Mouse (Mus musculus) MEL (cell line): ENCODE measurements around the gene Gga1. TPM values are rescaled to one million over a fixed set of nuclear protein-coding genes. Genes with fewer than 3 reads are reported as not detected.

Experiments
- DNase-seq: peaks from one replicate; pipeline ENCODE4 v3.0.0; 2011; ENCODE audit warnings: low read depth, low spot score
- H3K27ac ChIP-seq: 2 replicates; pipeline ENCODE4 v1.5.1; 2012; ENCODE audit warnings: low read depth, mild to moderate bottlenecking, control low read depth, low read length, moderate library complexity; ENCODE audit not compliant: control insufficient read depth
- H3K27me3 ChIP-seq, 2 experiments: fragments of 150-350 bp in 1 of 2; sonication (generic) in 1 of 2; 2 replicates each; pipeline ENCODE4 v1.6.1; 2012; ENCODE audit warnings: low read length in 2 of 2, mild to moderate bottlenecking in 2 of 2, improper control_type of control experiment in 1 of 2, moderate library complexity in 1 of 2; ENCODE audit not compliant: insufficient read depth in 2 of 2, control insufficient read depth in 1 of 2
- H3K36me3 ChIP-seq, 2 experiments: 2 replicates each; pipeline ENCODE4 v1.6.1; 2012 to 2014; ENCODE audit warnings: low read length in 2 of 2, improper control_type of control experiment in 1 of 2, inconsistent platforms in 1 of 2, mild to moderate bottlenecking in 1 of 2; ENCODE audit not compliant: insufficient read depth in 2 of 2, control insufficient read depth in 1 of 2
- H3K4me1 ChIP-seq, 2 experiments: fragments of 150-350 bp in 1 of 2; sonication (generic) in 1 of 2; 2 replicates each; pipeline ENCODE4 v1.6.1; 2012; ENCODE audit warnings: low read length in 2 of 2, improper control_type of control experiment in 1 of 2, mild to moderate bottlenecking in 1 of 2; ENCODE audit not compliant: insufficient read depth in 2 of 2, control insufficient read depth in 1 of 2
- H3K4me3 ChIP-seq, 2 experiments: fragments of 150-350 bp in 1 of 2; sonication (generic) in 1 of 2; 2 replicates each; pipeline ENCODE4 v1.5.1; 2012; ENCODE audit warnings: low read depth in 2 of 2, low read length in 2 of 2, mild to moderate bottlenecking in 2 of 2, moderate library complexity in 2 of 2, control low read depth in 1 of 2, improper control_type of control experiment in 1 of 2; ENCODE audit not compliant: control insufficient read depth in 1 of 2, insufficient read depth in 1 of 2
- H3K79me2 ChIP-seq: 2 replicates; pipeline ENCODE4 v1.6.1; 2012; ENCODE audit warnings: mild to moderate bottlenecking, low read length, moderate library complexity; ENCODE audit not compliant: control insufficient read depth, poor library complexity, insufficient read depth
- H3K9ac ChIP-seq: 2 replicates; pipeline ENCODE4 v1.6.1; 2012; ENCODE audit warnings: low read depth, mild to moderate bottlenecking, control low read depth, low read length, moderate library complexity; ENCODE audit not compliant: control insufficient read depth, poor library complexity, severe bottlenecking
- H3K9me3 ChIP-seq: fragments of 150-350 bp; sonication (generic); replicated peaks from 2 replicates; pipeline ENCODE4 v1.6.1; 2012; ENCODE audit warnings: mild to moderate bottlenecking, low read length, improper control_type of control experiment, moderate library complexity; ENCODE audit not compliant: insufficient read depth
- BHLHE40 ChIP-seq: IDR thresholded peaks from 2 replicates; pipeline ENCODE4 v1.6.1; 2012; ENCODE audit warnings: low read depth, mild to moderate bottlenecking, inconsistent platforms, low read length, improper control_type of control experiment, borderline replicate concordance
- CHD1 ChIP-seq: IDR thresholded peaks from 2 replicates; pipeline ENCODE4 v1.6.1; 2012; ENCODE audit warnings: low read depth, mild to moderate bottlenecking, inconsistent platforms, low read length, improper control_type of control experiment
- CHD2 ChIP-seq: IDR thresholded peaks from 2 replicates; pipeline ENCODE4 v1.6.1; 2011; ENCODE audit warnings: low read length, improper control_type of control experiment
- CTCF ChIP-seq, 3 experiments: IDR thresholded peaks in 2 of 3; conservative IDR thresholded peaks in 1 of 3; 2 replicates each; pipeline ENCODE4 v1.5.1; 2011 to 2012; ENCODE audit warnings: low read length in 3 of 3, low read depth in 2 of 3, mild to moderate bottlenecking in 2 of 3, improper control_type of control experiment in 1 of 3, inconsistent platforms in 1 of 3, mixed read lengths in 1 of 3, moderate library complexity in 1 of 3; ENCODE audit not compliant: control insufficient read depth in 1 of 3, insufficient read depth in 1 of 3, poor library complexity in 1 of 3, severe bottlenecking in 1 of 3
- E2F4 ChIP-seq: IDR thresholded peaks from 2 replicates; pipeline ENCODE4 v1.6.1; 2011; ENCODE audit warnings: low read depth, low read length, improper control_type of control experiment, borderline replicate concordance
- ELF1 ChIP-seq: IDR thresholded peaks from 2 replicates; pipeline ENCODE4 v1.6.1; 2014; ENCODE audit warnings: low read depth, mild to moderate bottlenecking, inconsistent platforms, low read length, improper control_type of control experiment, moderate library complexity
- EP300 ChIP-seq, 2 experiments: IDR thresholded peaks; 2 replicates each; pipeline ENCODE4 v1.6.1; 2011; ENCODE audit warnings: improper control_type of control experiment in 2 of 2, low read length in 2 of 2, low read depth in 1 of 2, mild to moderate bottlenecking in 1 of 2
- ETS1 ChIP-seq: IDR thresholded peaks from 2 replicates; pipeline ENCODE4 v1.6.1; 2012; ENCODE audit warnings: low read depth, mild to moderate bottlenecking, inconsistent platforms, low read length, improper control_type of control experiment, moderate library complexity
- GABPA ChIP-seq: IDR thresholded peaks from 2 replicates; pipeline ENCODE4 v1.6.1; 2012; ENCODE audit warnings: low read depth, mild to moderate bottlenecking, inconsistent platforms, low read length, improper control_type of control experiment, moderate library complexity
- GATA1 ChIP-seq: IDR thresholded peaks from 2 replicates; pipeline ENCODE4 v1.6.1; 2011; ENCODE audit warnings: low read depth, low read length, improper control_type of control experiment
- HCFC1 ChIP-seq: IDR thresholded peaks from 2 replicates; pipeline ENCODE4 v1.6.1; 2012; ENCODE audit warnings: low read depth, mild to moderate bottlenecking, inconsistent platforms, low read length, improper control_type of control experiment, moderate library complexity
- JUND ChIP-seq: IDR thresholded peaks from 2 replicates; pipeline ENCODE4 v1.6.1; 2011; ENCODE audit warnings: low read depth, mild to moderate bottlenecking, improper control_type of control experiment, low read length
- KAT2A ChIP-seq: conservative IDR thresholded peaks from 2 replicates; pipeline ENCODE4 v1.6.1; 2012; ENCODE audit warnings: low read depth, low read length, improper control_type of control experiment, inconsistent platforms
- MAFK ChIP-seq: IDR thresholded peaks from 2 replicates; pipeline ENCODE4 v1.6.1; 2011; ENCODE audit warnings: low read depth, mild to moderate bottlenecking, low read length, improper control_type of control experiment, borderline replicate concordance
- MAZ ChIP-seq: IDR thresholded peaks from 2 replicates; pipeline ENCODE4 v1.6.1; 2012; ENCODE audit warnings: low read depth, mild to moderate bottlenecking, inconsistent platforms, low read length, improper control_type of control experiment
- MEF2A ChIP-seq: IDR thresholded peaks from 2 replicates; pipeline ENCODE4 v1.6.1; 2014; ENCODE audit warnings: low read depth, mild to moderate bottlenecking, inconsistent platforms, low read length, improper control_type of control experiment; ENCODE audit not compliant: poor library complexity, insufficient replicate concordance, severe bottlenecking; ENCODE audit errors: extremely low read depth
- MXI1 ChIP-seq: IDR thresholded peaks from 2 replicates; pipeline ENCODE4 v1.6.1; 2011; ENCODE audit warnings: mild to moderate bottlenecking, low read depth, low read length, improper control_type of control experiment
- MYB ChIP-seq: IDR thresholded peaks from 2 replicates; pipeline ENCODE4 v1.6.1; 2011; ENCODE audit warnings: mild to moderate bottlenecking, low read depth, low read length, improper control_type of control experiment
- MYC ChIP-seq: IDR thresholded peaks from 2 replicates; pipeline ENCODE4 v1.6.1; 2011; ENCODE audit warnings: low read depth, mild to moderate bottlenecking, low read length, improper control_type of control experiment, moderate library complexity
- NELFE ChIP-seq: IDR thresholded peaks from 2 replicates; pipeline ENCODE4 v1.6.1; 2011; ENCODE audit warnings: low read depth, low read length, improper control_type of control experiment
- NRF1 ChIP-seq: IDR thresholded peaks from 2 replicates; pipeline ENCODE4 v1.6.1; 2014; ENCODE audit warnings: low read depth, mild to moderate bottlenecking, inconsistent platforms, low read length, improper control_type of control experiment, moderate library complexity; ENCODE audit not compliant: poor library complexity, insufficient read depth, severe bottlenecking
- POLR2AphosphoS2 ChIP-seq: IDR thresholded peaks from 2 replicates; pipeline ENCODE4 v1.6.1; 2011; ENCODE audit warnings: low read length, improper control_type of control experiment
- POLR2AphosphoS5 ChIP-seq: IDR thresholded peaks from 2 replicates; pipeline ENCODE4 v1.6.1; 2012; ENCODE audit warnings: low read depth, borderline replicate concordance, mild to moderate bottlenecking, inconsistent platforms, low read length, moderate library complexity, mixed read lengths
- RAD21 ChIP-seq: IDR thresholded peaks from 2 replicates; pipeline ENCODE4 v1.6.1; 2011; ENCODE audit warnings: mild to moderate bottlenecking, low read depth, low read length, improper control_type of control experiment
- RCOR1 ChIP-seq: IDR thresholded peaks from 2 replicates; pipeline ENCODE4 v1.6.1; 2012; ENCODE audit warnings: low read depth, mild to moderate bottlenecking, inconsistent platforms, low read length, improper control_type of control experiment
- SIN3A ChIP-seq: IDR thresholded peaks from 2 replicates; pipeline ENCODE4 v1.6.1; 2012; ENCODE audit warnings: low read length, improper control_type of control experiment, inconsistent platforms
- SMC3 ChIP-seq: IDR thresholded peaks from 2 replicates; pipeline ENCODE4 v1.6.1; 2011; ENCODE audit warnings: low read depth, low read length, improper control_type of control experiment
- TAL1 ChIP-seq: IDR thresholded peaks from 2 replicates; pipeline ENCODE4 v1.6.1; 2012; ENCODE audit warnings: mild to moderate bottlenecking, inconsistent platforms, low read length, moderate library complexity, mixed read lengths
- TBP ChIP-seq: IDR thresholded peaks from 2 replicates; pipeline ENCODE4 v1.8.0; 2011; ENCODE audit warnings: low read depth, low read length, improper control_type of control experiment
- TCF12 ChIP-seq: IDR thresholded peaks from 2 replicates; pipeline ENCODE4 v1.6.1; 2014; ENCODE audit warnings: low read depth, mild to moderate bottlenecking, inconsistent platforms, low read length, improper control_type of control experiment, moderate library complexity
- UBTF ChIP-seq: IDR thresholded peaks from 2 replicates; pipeline ENCODE4 v1.6.1; 2012; ENCODE audit warnings: low read depth, mild to moderate bottlenecking, inconsistent platforms, low read length, improper control_type of control experiment, moderate library complexity, borderline replicate concordance; ENCODE audit not compliant: insufficient read depth
- USF1 ChIP-seq: IDR thresholded peaks from 2 replicates; pipeline ENCODE4 v1.6.1; 2014; ENCODE audit warnings: low read depth, mild to moderate bottlenecking, inconsistent platforms, low read length, improper control_type of control experiment, moderate library complexity
- USF2 ChIP-seq, 2 experiments: IDR thresholded peaks; 2 replicates each; pipeline ENCODE4 v1.6.1; 2011 to 2012; ENCODE audit warnings: improper control_type of control experiment in 2 of 2, low read length in 2 of 2, borderline replicate concordance in 1 of 2, inconsistent platforms in 1 of 2, low read depth in 1 of 2, mild to moderate bottlenecking in 1 of 2; ENCODE audit not compliant: insufficient read depth in 1 of 2
- ZC3H11A ChIP-seq: IDR thresholded peaks from 2 replicates; pipeline ENCODE4 v1.6.1; 2012; ENCODE audit warnings: low read depth, mild to moderate bottlenecking, inconsistent platforms, low read length, improper control_type of control experiment
- ZKSCAN1 ChIP-seq: IDR thresholded peaks from 2 replicates; pipeline ENCODE4 v1.6.1; 2012; ENCODE audit warnings: low read depth, mild to moderate bottlenecking, inconsistent platforms, low read length, improper control_type of control experiment, moderate library complexity
- ZMIZ1 ChIP-seq: IDR thresholded peaks from 2 replicates; pipeline ENCODE4 v1.6.1; 2012; ENCODE audit warnings: low read depth, mild to moderate bottlenecking, inconsistent platforms, low read length, improper control_type of control experiment, moderate library complexity
- ZNF384 ChIP-seq: IDR thresholded peaks from 2 replicates; pipeline ENCODE4 v1.6.1; 2012; ENCODE audit warnings: low read depth, mild to moderate bottlenecking, inconsistent platforms, low read length, improper control_type of control experiment
- polyA plus RNA-seq, 2 experiments: library from polyadenylated mRNA; stranded (reverse) in 1 of 2; unstranded in 1 of 2; fragments of >175 nt in 1 of 2; fragments of >200 nt in 1 of 2; gene quantifications; 2 replicates each; pipeline versions ENCODE4 v1.2.1 to v1.2.4; 2012; ENCODE audit warnings: low replicate concordance in 2 of 2, low read depth in 1 of 2; ENCODE audit not compliant: insufficient read length in 2 of 2, insufficient read depth in 1 of 2, missing spikeins in 1 of 2
- total RNA-seq: library from RNA; depleted of rRNA; stranded (reverse); fragments of 300-350 nt; gene quantifications from 2 replicates; pipeline ENCODE4 v1.2.3, GENCODE M21; 2012

Gene Gga1
- total and polyA plus RNA-seq, 3 experiments = 18.2 to 48.1 TPM; not detected in 1

GRCm38 (mm10) chr15:78923585-78923984, 46.6 kb downstream of the Gga1 start:
- H3K27me3 ChIP-seq = no peaks in the 10 kb centered on the region
- peak; percentile 96 for DNase-seq
- H3K9ac ChIP-seq = peak overlapping the region; percentile 61
- peak overlapping the region; percentile 93 for H3K27ac ChIP-seq
- H3K4me3 ChIP-seq = peak overlapping the region; percentile 33 to 36
- H3K9me3 ChIP-seq = no peaks in the 10 kb centered on the region
- peaks cover 0 to 41% of the 10 kb centered on the region in 2 experiments; a peak in 2 of 4 replicates for H3K36me3 ChIP-seq
- H3K79me2 ChIP-seq = peaks cover 10% of the 10 kb centered on the region
- peaks cover 6 to 65% of the 10 kb centered on the region in 2 experiments for H3K4me1 ChIP-seq
- no peak for TF ChIP-seq JUND
- TF ChIP-seq SMC3 = no peak
- no peak for TF ChIP-seq ZC3H11A
- TF ChIP-seq USF1 = no peak
- peak; percentile 44; the same call in 1 of the 2 replicates for TF ChIP-seq POLR2AphosphoS2
- TF ChIP-seq SIN3A = peak; percentile 71
- peak; percentile 57; the same call in 1 of the 2 replicates for TF ChIP-seq BHLHE40
- no peak for TF ChIP-seq NRF1
- peak; percentile 87 for TF ChIP-seq TCF12
- no peak for TF ChIP-seq CHD1
- no peak for TF ChIP-seq ELF1
- no peak for TF ChIP-seq GABPA
- no peak for TF ChIP-seq KAT2A
- TF ChIP-seq MYB = peak; percentile 88
- TF ChIP-seq MXI1 = no peak; the same call in 1 of the 2 replicates
- TF ChIP-seq USF2 (IDR thresholded peaks at IDR 0.05; ENCODE audit: borderline replicate concordance in 1 of 2, insufficient read depth in 1 of 2, low read depth in 1 of 2, low read length in 2 of 2) = no peak
- TF ChIP-seq RCOR1 = peak; percentile 85
- TF ChIP-seq RAD21 = no peak
- no peak for TF ChIP-seq POLR2AphosphoS5
- no peak for TF ChIP-seq E2F4
- no peak for TF ChIP-seq MEF2A
- TF ChIP-seq UBTF = no peak
- TF ChIP-seq MAFK = no peak
- no peak for TF ChIP-seq ZNF384
- TF ChIP-seq TBP = peak; percentile 79
- peak; percentile 78 for TF ChIP-seq ETS1
- no peak; the same call in 1 of the 2 replicates for TF ChIP-seq MYC
- peak; percentile 77 to 95 for TF ChIP-seq EP300 (IDR thresholded peaks at IDR 0.05; ENCODE audit: low read depth in 1 of 2, low read length in 2 of 2)
- peak; percentile 78 for TF ChIP-seq NELFE
- peak; percentile 42; the same call in 1 of the 2 replicates for TF ChIP-seq TAL1
- TF ChIP-seq MAZ = peak; percentile 88
- peak; percentile 65 for TF ChIP-seq GATA1
- no peak for TF ChIP-seq CHD2
- no peak for TF ChIP-seq CTCF (IDR thresholded peaks at IDR 0.05 in 2 of 3, conservative IDR thresholded peaks at IDR 0.05 in 1 of 3; ENCODE audit: control insufficient read depth in 1 of 3, insufficient read depth in 1 of 3, low read depth in 2 of 3, low read length in 3 of 3, poor library complexity in 1 of 3, severe bottlenecking in 1 of 3)
- peak; percentile 65 for TF ChIP-seq HCFC1
- no peak for TF ChIP-seq ZKSCAN1
- peak; percentile 86 for TF ChIP-seq ZMIZ1
